Mouse (Mus musculus) hindbrain, embryonic 11.5 days (tissue): ENCODE results near the gene Fcer1g. TPM values are rescaled to one million over a fixed set of nuclear protein-coding genes. Genes with fewer than 3 reads are reported as not detected.

Experiments
- ATAC-seq: fragments of 200-750 bp; cut with Nextera tagmentation; 2 replicates; pipeline ENCODE4 v1.8.0; 2017; ENCODE audit warnings: mild to moderate bottlenecking, moderate TSS enrichment, moderate library complexity; ENCODE audit not compliant: low FRiP score
- DNase-seq: peaks from one replicate; pipeline ENCODE4 v3.0.0-alpha.2; 2015; ENCODE audit warnings: low spot score
- H3K27ac ChIP-seq: fragments of 300-500 bp; sonication (generic); 2 replicates; pipeline ENCODE4 v1.5.1; 2014; ENCODE audit warnings: mild to moderate bottlenecking, low read depth, low read length
- H3K27me3 ChIP-seq: fragments of 300-500 bp; sonication (generic); 2 replicates; pipeline ENCODE4 v1.6.1; 2014; ENCODE audit warnings: mild to moderate bottlenecking, low read length, moderate library complexity, mixed read lengths; ENCODE audit not compliant: control insufficient read depth, insufficient read depth
- H3K36me3 ChIP-seq: fragments of 300-500 bp; sonication (generic); 2 replicates; pipeline ENCODE4 v1.6.1; 2014; ENCODE audit warnings: mild to moderate bottlenecking, low read length, moderate library complexity, mixed read lengths; ENCODE audit not compliant: control insufficient read depth, insufficient read depth
- H3K4me1 ChIP-seq: fragments of 300-500 bp; sonication (generic); replicated peaks from 2 replicates; pipeline ENCODE4 v1.6.1; 2014; ENCODE audit warnings: low read length, mixed read lengths; ENCODE audit not compliant: control insufficient read depth, insufficient read depth
- H3K4me2 ChIP-seq: fragments of 300-500 bp; sonication (generic); replicated peaks from 2 replicates; pipeline ENCODE4 v1.6.1; 2014; ENCODE audit warnings: mild to moderate bottlenecking, low read depth, low read length
- H3K4me3 ChIP-seq: fragments of 300-500 bp; sonication (generic); 2 replicates; pipeline ENCODE4 v1.5.1; 2014; ENCODE audit warnings: low read depth, low read length
- H3K9ac ChIP-seq: fragments of 300-500 bp; sonication (generic); 2 replicates; pipeline ENCODE4 v1.6.1; 2014; ENCODE audit warnings: low read depth, low read length
- H3K9me3 ChIP-seq: fragments of 300-500 bp; sonication (generic); 2 replicates; pipeline ENCODE4 v1.6.1; 2016; ENCODE audit warnings: low read length; ENCODE audit not compliant: control insufficient read depth
- WGBS: fragments of 180-500 bp; shearing (Covaris S2); extraction: QIAGEN DNeasy Blood & Tissue Kit; methylation state at CpG from one replicate; pipeline ENCODE4 v1.1.7; 2014; 5-methylcytosine and 5-hydroxymethylcytosine counted together
- polyA plus RNA-seq: library from polyadenylated mRNA; unstranded; fragments of >200 nt; fragmentation: Nextera tagmentation; extraction: Ambion mirVana; gene quantifications from 2 replicates; pipeline ENCODE4 v1.2.1, GENCODE M21; 2014

The Fcer1g gene
- polyA plus RNA-seq, 1 experiment from 2014 or later = 26.1 TPM

DNA sequence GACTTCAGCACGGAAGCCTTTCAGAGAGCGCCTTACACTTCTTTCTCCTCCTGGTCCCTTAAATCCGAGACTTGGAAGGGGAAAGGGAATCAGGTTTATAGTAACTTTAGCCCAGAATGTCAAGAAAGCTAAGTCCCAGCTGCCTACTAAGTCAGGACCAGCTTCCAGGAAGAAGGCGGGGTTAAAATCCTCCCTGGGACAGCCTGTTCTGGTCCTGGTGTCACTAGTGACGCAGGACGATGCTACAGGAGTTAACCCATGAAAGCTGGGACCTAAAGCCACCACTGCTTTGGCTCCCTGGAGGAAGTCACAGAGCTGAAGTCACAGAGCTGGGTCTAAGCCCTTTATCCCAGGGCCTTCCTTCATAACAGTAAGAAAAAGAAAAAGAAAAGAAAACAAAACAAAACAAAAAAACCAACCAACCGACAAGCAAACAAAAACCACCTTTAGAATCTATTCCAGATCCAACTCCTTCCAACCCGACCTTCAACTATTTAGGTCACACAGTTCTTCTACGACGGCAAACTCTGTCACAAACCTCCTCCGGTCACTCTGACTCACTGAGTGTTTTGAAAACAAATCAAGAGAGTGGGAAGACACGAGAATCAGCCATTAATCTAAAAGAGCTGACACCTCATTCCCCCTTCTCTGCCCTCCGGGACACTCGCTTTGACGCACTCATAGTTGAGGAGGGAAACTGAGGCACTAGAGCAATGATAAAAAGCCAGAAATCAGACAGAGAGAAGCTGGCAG is 6.0 kb upstream of the Fcer1g start:
- Histone ChIP-seq H3K9ac (no peak overlapping the region), H3K27me3 (no peaks in the 10 kb centered on the region), H3K27ac (no peak overlapping the region), H3K36me3 (peaks cover 11% of the 10 kb centered on the region), H3K4me2 (no peak overlapping the region), H3K4me3 (no peak overlapping the region), H3K4me1 (no peaks in the 10 kb centered on the region; the same call in 1 of the 2 replicates), H3K9me3 (no peaks in the 10 kb centered on the region)
- DNase-seq (no peak), ATAC-seq (no peak)
- 81% methylated on average over 15 of the region's 15 CpGs for WGBS

DNA sequence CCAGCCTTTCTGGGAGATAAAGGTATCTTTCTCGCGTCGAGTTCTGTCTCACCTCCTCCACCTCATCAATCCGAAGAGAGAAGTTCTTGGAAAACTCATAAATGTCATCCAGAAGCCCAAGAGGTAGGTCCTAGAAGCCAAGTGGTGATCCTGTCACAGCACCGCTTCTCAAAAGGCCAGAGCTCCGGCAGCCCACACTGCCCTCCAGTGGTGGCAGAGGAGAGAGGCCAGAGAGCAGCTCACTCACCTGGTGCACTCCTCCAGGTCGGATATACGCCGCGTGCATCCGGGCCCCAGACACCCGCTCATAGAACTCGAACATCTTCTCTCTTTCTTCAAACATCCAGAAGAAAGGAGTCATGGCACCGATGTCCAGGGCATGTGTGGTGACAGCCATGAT is 4.3 kb upstream of the Fcer1g start:
- peaks cover 11% of the 10 kb centered on the region for H3K36me3 ChIP-seq
- H3K9ac ChIP-seq = no peak overlapping the region
- peak; percentile 72 for DNase-seq

DNA sequence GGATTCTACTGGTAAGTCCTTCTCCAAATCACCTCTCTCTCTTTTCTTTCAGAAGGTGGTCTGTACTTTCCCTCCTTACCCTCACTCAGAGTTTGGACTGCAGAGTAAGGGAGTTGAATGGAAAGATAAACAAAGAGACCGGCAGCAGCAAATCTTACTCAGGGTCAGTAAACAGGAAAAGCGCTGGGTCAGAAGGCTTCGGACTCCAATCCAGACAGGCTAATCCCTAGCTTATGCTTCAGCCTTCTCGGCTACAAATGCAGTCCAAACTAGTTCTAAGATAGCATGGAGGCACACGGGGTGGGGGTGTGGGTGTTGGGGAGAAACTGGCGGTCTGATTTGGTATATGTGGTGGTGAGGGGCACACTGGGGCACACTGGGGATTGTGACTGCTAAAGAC is 3.3 kb upstream of the Fcer1g start:
- no peak for ATAC-seq

More for the DNA sequence above, 4.3 kb upstream of the Fcer1g start:
- Histone ChIP-seq H3K27me3 (no peaks in the 10 kb centered on the region), H3K4me1 (no peaks in the 10 kb centered on the region; the same call in 1 of the 2 replicates), H3K9me3 (no peaks in the 10 kb centered on the region), H3K4me2 (no peak overlapping the region), H3K27ac (no peak overlapping the region), H3K4me3 (no peak overlapping the region)
- 75% methylated on average over 14 of the region's 14 CpGs for WGBS
- ATAC-seq = 0 out of 2 replicates have a peak, but pooled peaks have one; percentile 40

DNA sequence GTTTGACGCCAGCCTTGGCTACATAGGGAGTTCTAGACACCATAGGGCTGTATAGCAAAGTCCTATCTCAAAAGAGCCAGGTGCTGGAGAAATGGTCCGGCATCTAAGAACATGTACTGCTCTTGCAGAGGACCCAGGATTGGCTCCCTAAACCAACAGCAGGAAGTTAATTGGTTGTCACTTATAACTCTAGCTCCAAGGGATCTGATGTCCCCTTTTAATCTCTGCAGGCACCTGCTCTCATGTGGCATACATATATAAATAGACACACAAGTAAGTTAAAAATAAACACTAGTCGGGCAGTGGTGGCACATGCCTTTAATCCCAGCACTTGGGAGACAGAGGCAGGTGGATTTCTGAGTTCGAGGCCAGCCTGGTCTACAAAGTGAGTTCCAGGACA is 1.6 kb upstream of the Fcer1g start:
- ATAC-seq = no peak

More for the DNA sequence above, 3.3 kb upstream of the Fcer1g start:
- H3K9ac ChIP-seq = no peak overlapping the region
- DNase-seq = no peak
- no peaks in the 10 kb centered on the region for H3K9me3 ChIP-seq
- WGBS = 86% methylated on average over 6 of the region's 6 CpGs
- H3K27ac ChIP-seq = no peak overlapping the region
- peaks cover 8% of the 10 kb centered on the region for H3K36me3 ChIP-seq
- no peak overlapping the region for H3K4me2 ChIP-seq
- H3K4me3 ChIP-seq = no peak overlapping the region
- no peaks in the 10 kb centered on the region for H3K27me3 ChIP-seq
- no peaks in the 10 kb centered on the region for H3K4me1 ChIP-seq

DNA sequence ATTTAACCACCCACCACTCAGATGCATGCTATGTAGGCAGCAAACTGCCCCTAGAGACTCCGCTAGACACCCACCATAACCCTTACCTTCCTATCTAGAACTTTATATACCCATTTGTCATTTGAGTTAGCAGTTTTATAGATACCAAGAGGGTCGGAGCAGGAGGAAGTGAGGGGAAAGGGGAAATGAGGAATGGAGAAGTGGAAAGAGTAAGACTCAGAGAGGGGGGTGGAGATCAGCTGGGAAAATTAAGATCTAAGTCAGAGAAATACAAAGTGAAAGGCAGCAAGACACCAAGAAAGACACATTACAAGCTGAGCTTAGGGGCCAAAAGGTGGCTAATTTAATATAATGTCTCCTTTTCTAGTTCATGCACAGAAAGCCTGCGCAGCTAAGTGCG is 373 bp upstream of the Fcer1g start:
- Histone ChIP-seq H3K4me3 (no peak overlapping the region), H3K4me2 (no peak overlapping the region), H3K36me3 (peaks cover 8% of the 10 kb centered on the region), H3K27me3 (no peaks in the 10 kb centered on the region), H3K4me1 (no peaks in the 10 kb centered on the region), H3K9ac (no peak overlapping the region), H3K27ac (no peak overlapping the region), H3K9me3 (no peaks in the 10 kb centered on the region)
- DNase-seq (no peak), ATAC-seq (no peak)
- 96% methylated on average over 4 of the region's 4 CpGs for WGBS

More for the DNA sequence above, 1.6 kb upstream of the Fcer1g start:
- 92% methylated on average over 4 of the region's 4 CpGs for WGBS
- Histone ChIP-seq H3K9me3 (no peaks in the 10 kb centered on the region), H3K4me1 (no peaks in the 10 kb centered on the region), H3K4me3 (no peak overlapping the region), H3K27ac (no peak overlapping the region), H3K4me2 (no peak overlapping the region), H3K36me3 (peaks cover 8% of the 10 kb centered on the region), H3K27me3 (no peaks in the 10 kb centered on the region), H3K9ac (no peak overlapping the region)
- DNase-seq = no peak

DNA sequence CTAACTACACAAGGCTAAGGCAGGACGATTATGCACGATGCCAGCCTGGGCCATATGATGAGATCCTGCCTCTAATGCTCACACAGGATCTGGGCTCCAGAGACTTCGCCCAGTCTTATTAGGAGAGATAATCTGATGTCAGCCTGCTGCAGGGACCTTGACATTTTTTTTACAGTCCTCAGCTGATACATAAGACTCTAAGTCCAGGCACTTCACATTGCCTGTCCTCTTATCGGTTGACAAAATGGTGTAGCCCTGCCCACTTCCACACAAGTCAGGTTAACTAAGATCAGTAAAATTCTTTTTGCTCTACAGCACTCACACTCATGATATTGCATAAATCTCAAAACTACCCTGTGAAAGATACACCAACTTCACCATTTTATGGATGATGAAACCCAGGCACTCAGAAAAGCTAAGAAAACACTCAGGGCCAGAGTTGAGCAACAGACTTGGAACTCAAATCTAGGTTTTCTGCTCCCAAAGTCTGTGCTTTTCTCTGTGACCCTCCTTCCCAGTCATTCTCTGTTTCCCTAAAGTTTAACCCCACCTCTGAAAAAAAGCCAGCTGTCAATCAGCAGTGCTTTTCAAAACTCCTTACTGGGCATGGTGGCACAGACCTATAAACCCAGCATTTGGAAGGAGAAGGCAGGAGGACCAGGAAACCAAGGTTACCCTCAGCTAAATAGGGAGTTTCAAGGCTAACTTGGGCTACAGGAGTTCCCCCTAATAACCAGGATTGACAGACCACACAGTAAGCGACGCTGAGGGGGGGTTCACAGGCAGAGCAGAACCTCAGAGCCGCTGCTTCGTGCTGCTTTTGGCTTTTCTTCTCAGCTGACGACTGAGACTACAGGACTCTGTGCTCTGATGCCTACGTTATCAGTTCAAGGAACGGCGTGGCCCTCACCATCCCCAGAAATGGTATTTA is 1.1 kb downstream of the Fcer1g start:
- ATAC-seq (no peak), DNase-seq (no peak)
- Histone ChIP-seq H3K4me2 (no peak overlapping the region), H3K4me3 (no peak overlapping the region), H3K4me1 (no peaks in the 10 kb centered on the region), H3K9me3 (no peaks in the 10 kb centered on the region), H3K27me3 (no peaks in the 10 kb centered on the region), H3K36me3 (peaks cover 8% of the 10 kb centered on the region), H3K27ac (no peak overlapping the region), H3K9ac (no peak overlapping the region)
- 86% methylated on average over 12 of the region's 12 CpGs for WGBS

DNA sequence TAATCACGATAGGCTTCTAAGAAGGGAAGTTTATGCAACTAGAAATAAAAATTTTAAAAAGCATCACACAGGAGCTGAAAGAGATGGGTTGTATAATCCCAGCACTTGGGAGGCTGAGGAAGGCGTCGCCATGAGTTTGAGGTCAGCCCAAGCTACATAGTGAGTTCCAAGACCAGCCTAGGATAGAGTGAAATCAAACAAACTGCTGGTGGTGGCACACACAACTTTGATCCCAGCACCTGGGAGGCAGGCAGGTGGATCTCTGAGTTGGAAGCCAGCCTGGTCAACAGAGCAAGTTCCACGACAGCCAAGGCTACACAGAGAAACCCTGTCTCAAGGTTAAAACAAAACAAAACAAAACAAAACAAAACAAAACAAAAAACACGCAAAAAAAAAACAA is 1.8 kb downstream of the Fcer1g start:
- Histone ChIP-seq H3K36me3 (peaks cover 6% of the 10 kb centered on the region), H3K9ac (no peak overlapping the region), H3K4me3 (no peak overlapping the region), H3K27ac (no peak overlapping the region), H3K27me3 (no peaks in the 10 kb centered on the region), H3K9me3 (no peaks in the 10 kb centered on the region), H3K4me1 (no peaks in the 10 kb centered on the region), H3K4me2 (no peak overlapping the region)
- no peak for DNase-seq
- no peak for ATAC-seq
- 94% methylated on average over 5 of the region's 5 CpGs for WGBS

DNA sequence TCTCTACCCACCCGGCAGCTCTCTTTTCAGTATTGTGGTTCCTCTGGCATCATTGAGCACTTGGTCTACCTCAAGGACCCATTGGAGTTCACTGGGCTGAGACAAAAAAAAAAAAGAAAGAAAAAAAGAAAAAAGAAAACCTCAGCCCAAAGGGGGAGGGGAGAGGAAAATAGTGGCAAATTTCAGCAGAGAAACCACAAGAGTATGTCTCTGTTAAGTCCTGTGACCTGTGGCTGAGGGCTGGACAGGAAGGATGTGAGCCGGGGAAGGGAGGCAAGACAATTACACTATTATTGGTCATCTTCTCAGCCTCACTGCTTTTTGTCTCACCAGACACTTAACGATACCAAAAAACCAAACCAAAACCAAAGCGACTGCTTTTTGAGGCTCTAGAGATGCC is 2.3 kb downstream of the Fcer1g start:
- WGBS = 80% methylated on average over 4 of the region's 4 CpGs
- ATAC-seq = no peak
- Histone ChIP-seq H3K36me3 (peaks cover 3% of the 10 kb centered on the region), H3K4me3 (no peak overlapping the region), H3K4me2 (no peak overlapping the region), H3K27me3 (no peaks in the 10 kb centered on the region), H3K9ac (no peak overlapping the region), H3K9me3 (no peaks in the 10 kb centered on the region), H3K27ac (no peak overlapping the region), H3K4me1 (no peaks in the 10 kb centered on the region)
- no peak for DNase-seq
